Mouse (Mus musculus): ENCODE measurements around the gene Rps7.
A peak's percentile ranks its signal among the peaks of the same experiment; 100 is the strongest.

Gene Rps7

GRCm38 (mm10) chr12:28635535-28636476 lies at the start of gene Rps7:
Gene Rps7, minus strand, starts transcription at chr12:28635953.
- DNase-seq: peak; percentile 91

GRCm38 (mm10) chr12:28684674-28685073 lies 48.9 kb upstream of the Rps7 start:
- DNase-seq: no peak

GRCm38 (mm10) chr12:28675925-28676209 lies 40.1 kb upstream of the Rps7 start:
- DNase-seq: no peak

DNA sequence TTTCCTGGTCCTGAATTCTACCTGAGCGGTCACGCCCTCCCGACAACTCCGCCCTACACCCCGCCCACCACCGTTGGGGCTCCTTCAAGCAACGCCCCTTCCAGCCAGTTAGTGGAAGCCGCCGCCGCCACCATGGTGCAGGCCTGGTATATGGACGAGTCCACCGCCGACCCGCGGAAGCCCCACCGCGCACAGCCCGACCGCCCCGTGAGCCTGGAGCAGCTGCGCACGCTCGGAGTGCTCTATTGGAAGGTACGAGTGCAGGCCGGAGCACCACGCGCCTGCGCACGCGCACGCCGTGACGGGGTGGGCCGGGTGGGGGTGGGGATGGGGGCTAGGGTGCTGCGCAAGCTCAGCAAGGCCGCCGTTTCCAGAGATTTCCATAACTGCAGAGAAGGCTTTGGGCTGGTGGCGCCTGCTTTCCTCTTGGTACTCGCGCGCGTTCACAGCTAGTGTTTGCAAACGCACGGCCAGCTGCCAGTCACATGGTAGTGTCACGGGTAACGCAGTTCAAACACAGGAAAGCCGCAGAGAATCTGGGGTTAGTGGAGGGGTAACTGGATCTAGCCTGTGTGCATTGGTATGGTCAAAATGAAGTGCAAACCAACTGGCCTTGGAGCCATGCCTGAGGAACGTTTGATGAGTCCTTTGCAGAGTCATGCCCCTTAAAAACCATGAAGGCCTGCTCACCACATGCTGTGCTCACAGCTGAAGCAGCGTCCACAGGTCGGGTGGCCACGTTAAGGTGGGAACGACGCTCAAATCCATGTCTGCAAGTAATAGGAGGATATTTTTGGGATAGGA lies 39.6 kb upstream of the Rps7 start, which contains the start of gene Adi1:
Gene Adi1, plus strand, starts transcription at position 111 of the 804 bp plus-strand sequence.
- DNase-seq: peak; percentile 86

- no peak for DNase-seq
These were observed 38.4 kb upstream of the Rps7 start for GRCm38 (mm10) chr12:28674038-28674720.

DNA sequence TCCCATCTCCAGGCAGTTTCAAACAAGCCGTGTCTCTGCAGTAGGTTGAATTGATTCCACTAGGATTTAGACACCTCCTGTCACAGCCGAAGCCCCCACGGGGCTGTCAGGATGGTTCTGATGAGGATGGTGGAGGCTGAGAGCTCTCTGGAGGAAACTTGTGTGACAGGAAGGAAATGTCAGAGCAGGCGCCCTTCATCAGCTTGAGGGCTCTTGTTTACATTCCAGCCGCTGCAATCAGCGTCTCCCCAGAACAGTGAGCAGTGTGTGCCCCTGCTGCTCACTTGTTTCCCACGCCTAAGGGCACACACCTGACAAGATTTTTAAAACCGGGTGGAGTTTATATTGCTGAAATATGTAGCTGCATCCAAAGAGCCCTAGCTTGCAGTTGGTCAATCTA lies 31.5 kb upstream of the Rps7 start:
- no peak for DNase-seq

GRCm38 (mm10) chr12:28666734-28667133 lies 31.0 kb upstream of the Rps7 start:
- DNase-seq: no peak

DNA sequence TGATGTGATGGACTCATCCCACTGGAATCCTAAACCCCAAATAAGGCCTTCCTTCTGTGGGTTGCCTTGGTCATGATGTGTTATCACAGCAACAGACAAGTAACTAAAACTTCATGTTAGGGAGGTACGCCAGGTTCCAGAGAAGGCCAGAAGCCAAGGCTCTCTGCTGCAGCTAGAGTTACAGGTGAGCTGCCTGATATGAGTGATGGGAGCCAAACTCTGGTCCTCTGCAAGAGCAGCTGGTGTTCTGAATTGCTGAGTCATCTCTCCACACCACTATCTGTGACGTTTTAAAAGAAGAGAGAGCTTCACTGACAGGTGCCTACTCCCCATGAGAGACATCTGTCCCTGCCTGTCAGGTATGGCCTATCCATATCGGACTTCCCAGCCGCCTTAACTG lies 26.9 kb upstream of the Rps7 start:
- no peak for DNase-seq

- DNase-seq: peak; percentile 91
These were observed 13.7 kb upstream of the Rps7 start, which contains the start of gene Rnaseh1 for GRCm38 (mm10) chr12:28649141-28650110. Gene Rnaseh1, plus strand, starts transcription at chr12:28649602.

GRCm38 (mm10) chr12:28638778-28639177 lies 3.0 kb upstream of the Rps7 start:
- DNase-seq: no peak

DNA sequence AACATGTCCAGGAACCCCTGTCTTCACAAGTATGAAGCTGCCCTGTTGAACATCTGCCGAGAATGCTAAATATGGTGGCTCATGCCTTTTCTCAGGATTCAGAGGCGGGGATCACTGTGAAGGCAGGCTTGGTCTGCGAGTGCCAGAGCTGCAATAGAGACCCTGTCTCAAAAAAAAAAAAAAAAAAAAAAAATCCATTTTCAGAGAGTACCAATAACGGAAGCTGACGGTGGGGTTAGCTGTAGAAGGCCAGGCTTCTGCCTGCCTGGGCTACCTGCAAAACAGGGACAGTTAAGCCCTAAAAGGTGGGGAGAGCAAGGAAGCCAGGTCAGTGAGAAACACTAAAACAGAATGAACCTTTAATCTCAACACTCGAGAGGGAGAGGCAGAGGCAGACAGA lies 790 bp upstream of the Rps7 start:
- DNase-seq: no peak

DNA sequence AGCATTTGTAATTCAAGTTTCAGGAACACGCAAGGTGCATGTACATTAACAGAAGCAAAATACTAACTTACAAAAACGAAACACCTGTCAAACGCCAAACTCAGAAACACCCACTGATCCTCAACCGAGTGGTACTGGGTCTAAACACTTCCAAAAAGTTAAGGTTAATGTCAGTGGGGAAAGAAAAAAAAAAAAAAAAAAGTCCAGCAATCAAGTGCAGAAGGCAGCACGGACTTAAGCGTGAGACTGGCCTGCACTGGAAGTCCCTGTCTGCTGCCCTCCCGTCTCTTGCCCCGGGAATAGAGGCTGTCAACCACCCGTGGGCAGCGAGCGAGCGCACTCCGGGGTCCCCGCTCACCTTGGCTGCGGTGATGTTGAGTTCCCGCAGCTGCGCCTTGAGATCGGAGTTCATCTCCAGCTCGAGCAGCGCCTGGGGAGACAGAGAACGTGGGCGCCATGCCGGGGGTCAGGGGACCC lies 657 bp downstream of the Rps7 start:
- DNase-seq: no peak

- DNase-seq: no peak
These were observed 7.3 kb downstream of the Rps7 start for GRCm38 (mm10) chr12:28628436-28628835.

- DNase-seq: no peak
These were observed 8.7 kb downstream of the Rps7 start for GRCm38 (mm10) chr12:28627092-28627491.

DNA sequence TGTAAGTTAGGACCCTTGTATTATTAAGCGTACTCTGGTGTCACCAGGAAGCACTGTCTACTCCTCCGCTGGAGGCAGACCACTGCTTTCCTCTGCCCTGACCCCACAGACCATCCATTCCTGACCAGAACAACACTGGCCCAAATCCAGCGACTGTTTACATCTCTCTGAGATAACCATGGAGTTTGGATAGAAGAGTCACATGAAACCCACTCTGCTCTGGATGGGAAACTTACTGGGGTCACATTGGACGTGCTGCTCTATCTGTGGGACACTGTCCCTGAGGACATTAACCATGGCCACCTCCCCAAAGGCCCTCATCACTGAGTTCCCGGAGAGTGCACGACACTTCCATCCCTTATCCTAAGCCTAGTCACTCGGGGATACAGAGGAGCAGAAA lies 10.3 kb downstream of the Rps7 start:
- DNase-seq: no peak

- no peak for DNase-seq
These were observed 11.5 kb downstream of the Rps7 start for GRCm38 (mm10) chr12:28624251-28624650.

DNA sequence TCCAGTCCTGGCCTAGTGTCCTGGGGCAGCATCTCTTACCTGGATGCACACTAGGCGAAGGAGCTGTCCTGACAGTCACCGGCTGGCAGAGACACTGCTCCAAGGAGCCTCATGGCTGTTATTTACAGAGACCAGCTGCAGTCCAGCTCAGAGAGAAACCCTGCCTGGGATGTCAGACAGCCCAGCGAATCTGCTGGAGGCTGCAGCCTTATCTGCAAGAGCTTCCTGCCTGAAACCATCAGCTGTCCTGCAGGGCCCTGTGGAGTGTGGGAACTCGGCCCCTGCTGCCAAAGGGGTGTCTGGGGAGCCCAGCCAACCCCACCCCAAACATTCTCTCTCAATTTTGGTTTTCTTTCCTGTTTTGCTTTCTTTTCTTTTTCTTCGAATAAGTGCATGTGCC lies 12.6 kb downstream of the Rps7 start, which contains the start of gene Colec11:
Gene Colec11, minus strand, starts transcription at position 183 of the 400 bp plus-strand sequence.
- no peak for DNase-seq

GRCm38 (mm10) chr12:28622641-28623040 lies 13.1 kb downstream of the Rps7 start:
- no peak for DNase-seq

- peak; percentile 22 for DNase-seq
These were observed 13.6 kb downstream of the Rps7 start for GRCm38 (mm10) chr12:28622167-28622532.

- DNase-seq: no peak
These were observed 14.1 kb downstream of the Rps7 start for GRCm38 (mm10) chr12:28621451-28622166.

GRCm38 (mm10) chr12:28617297-28617696 lies 18.5 kb downstream of the Rps7 start:
- no peak for DNase-seq
